In the genomic region with DNA sequence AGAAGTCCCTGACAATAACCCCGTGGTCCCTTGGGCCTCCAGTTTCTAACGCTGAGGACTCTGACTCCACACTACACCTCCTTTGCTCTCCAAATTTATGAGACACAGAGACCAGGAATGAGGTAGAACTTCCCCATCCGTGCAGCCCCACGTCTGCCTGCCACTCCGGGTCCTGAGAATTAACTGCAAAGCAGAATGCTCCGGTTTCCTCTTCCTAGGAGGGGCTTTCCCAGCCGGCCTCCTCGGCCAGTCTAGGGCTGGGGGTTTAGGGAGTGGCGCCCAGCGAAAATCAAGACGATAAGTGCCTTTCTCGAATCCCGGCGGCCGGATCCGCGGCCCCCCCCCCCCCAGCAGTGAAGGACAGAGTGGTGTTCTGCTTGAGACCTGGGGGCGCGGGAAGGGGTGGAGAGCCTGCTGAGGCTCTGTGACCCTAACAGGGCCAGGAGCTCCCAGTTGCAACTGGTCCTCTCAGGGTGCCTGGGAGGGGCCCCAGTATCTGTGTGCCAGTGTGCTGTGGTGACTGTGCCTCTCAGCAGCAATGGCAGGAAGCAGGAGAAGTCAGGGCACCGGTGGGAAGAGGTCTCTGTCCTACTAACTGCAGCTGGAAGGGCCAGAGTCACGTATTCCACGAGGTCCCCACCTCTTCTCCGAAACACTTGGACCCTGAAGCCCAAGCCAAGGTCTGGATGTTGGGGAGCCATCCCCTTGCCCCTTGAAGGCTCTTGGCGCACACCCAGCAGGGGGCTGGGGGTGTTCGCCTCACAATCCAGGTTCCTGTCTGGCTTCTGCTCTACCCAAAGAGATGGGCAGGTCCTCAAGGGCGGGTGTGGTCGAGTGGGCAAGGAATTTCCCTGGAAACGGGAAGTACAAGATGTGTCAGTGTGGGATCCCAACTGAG, we compare ENCODE assay signal across 9 mouse cellular contexts. TPM values are rescaled to one million over a fixed set of nuclear protein-coding genes. Genes with fewer than 3 reads are reported as not detected.
A peak's percentile ranks its signal among the peaks of the same experiment; 100 is the strongest.
DNase-seq lines count a peak whose midpoint lies in the region; ATAC-seq lines count a peak whose summit lies in the region.
"Had no signal": no experiment of that assay in that cellular context is flagged by ENCODE, and none has a peak within 500 bp of the region (broad histone marks: within the 10 kb centered on the region; RNA-seq: fewer than 3 reads in every experiment).

No protein-coding gene starts in this region.

- DNase-seq in forebrain, embryonic 10.5 days (ENCODE audit: extremely low spot score, low spot score), result no peak
- no peak for DNase-seq in spleen, postnatal 4 days (ENCODE audit: low spot score in 2 of 2)
- no peak for DNase-seq in adrenal gland, adult 2 months

- H3K4me2 ChIP-seq in forebrain, embryonic 15.5 days (replicated peaks), result no peak overlapping the region
- peak overlapping the region; percentile 33 for H3K4me2 ChIP-seq in forebrain, embryonic 13.5 days
- peak overlapping the region; percentile 53 for H3K4me2 ChIP-seq in intestine, embryonic 15.5 days (replicated peaks)

- no peak overlapping the region for H3K9ac ChIP-seq in forebrain, embryonic 15.5 days (replicated peaks)
- peak overlapping the region; percentile 34; the same call in 1 of the 2 replicates for H3K9ac ChIP-seq in forebrain, embryonic 13.5 days
- H3K9ac ChIP-seq in intestine, embryonic 15.5 days, result peak overlapping the region; percentile 26

- H3K36me3 ChIP-seq in forebrain, embryonic 10.5 days (replicated peaks), result no peaks in the 10 kb centered on the region
- H3K36me3 ChIP-seq in forebrain, embryonic 15.5 days, result no peaks in the 10 kb centered on the region
- no peaks in the 10 kb centered on the region for H3K36me3 ChIP-seq in forebrain, embryonic 13.5 days (ENCODE audit: poor library complexity, severe bottlenecking)
- H3K36me3 ChIP-seq in intestine, embryonic 15.5 days, result no peaks in the 10 kb centered on the region

- WGBS in forebrain, embryonic 10.5 days, result 5% methylated on average over 28 of the region's 28 CpGs
- WGBS in forebrain, embryonic 15.5 days, result 5% methylated on average over 28 of the region's 28 CpGs
- 8% methylated on average over 28 of the region's 28 CpGs for WGBS in forebrain, embryonic 13.5 days
- WGBS in intestine, embryonic 15.5 days, result 8% methylated on average over 28 of the region's 28 CpGs

- peak overlapping the region; percentile 36 for H3K4me3 ChIP-seq in forebrain, embryonic 10.5 days
- no peak overlapping the region for H3K4me3 ChIP-seq in forebrain, embryonic 15.5 days
- no peak overlapping the region for H3K4me3 ChIP-seq in forebrain, embryonic 13.5 days
- 0 out of 2 replicates have a peak overlapping the region, but pooled peaks have one; percentile 9 for H3K4me3 ChIP-seq in intestine, embryonic 15.5 days (replicated peaks)
- H3K4me3 ChIP-seq: erythroblast, embryonic 14.5 days had no signal

- H3K27ac ChIP-seq in forebrain, embryonic 10.5 days, result peak overlapping the region; percentile 60
- H3K27ac ChIP-seq in forebrain, embryonic 15.5 days (replicated peaks), result no peak overlapping the region
- no peak overlapping the region for H3K27ac ChIP-seq in forebrain, embryonic 13.5 days
- H3K27ac ChIP-seq in intestine, embryonic 15.5 days, result no peak overlapping the region

- peaks cover 55% of the 10 kb centered on the region for H3K27me3 ChIP-seq in forebrain, embryonic 10.5 days (ENCODE audit: poor library complexity, severe bottlenecking)
- H3K27me3 ChIP-seq in forebrain, embryonic 15.5 days, result 0 out of 2 replicates have a peak, but pooled peaks cover 4% of the 10 kb centered on the region
- peaks cover 24% of the 10 kb centered on the region for H3K27me3 ChIP-seq in forebrain, embryonic 13.5 days
- no peaks in the 10 kb centered on the region for H3K27me3 ChIP-seq in intestine, embryonic 15.5 days (replicated peaks)

- ATAC-seq in forebrain, embryonic 15.5 days (replicated peaks), result no peak
- ATAC-seq in forebrain, embryonic 13.5 days, result no peak
- no peak for ATAC-seq in intestine, embryonic 15.5 days
- ATAC-seq in megakaryocyte, adult 5-6 weeks (ENCODE audit: poor library complexity, severe bottlenecking), result 0 out of 2 replicates have a peak, but pooled peaks have one; percentile 23
- no peak for ATAC-seq in cerebellum, adult (ENCODE audit: insufficient number of reproducible peaks, low FRiP score, low TSS enrichment)

- no peaks in the 10 kb centered on the region for H3K9me3 ChIP-seq in forebrain, embryonic 10.5 days
- no peaks in the 10 kb centered on the region for H3K9me3 ChIP-seq in forebrain, embryonic 15.5 days
- H3K9me3 ChIP-seq in forebrain, embryonic 13.5 days (replicated peaks), result no peaks in the 10 kb centered on the region
- no peaks in the 10 kb centered on the region for H3K9me3 ChIP-seq in intestine, embryonic 15.5 days

- peaks cover 62% of the 10 kb centered on the region for H3K4me1 ChIP-seq in forebrain, embryonic 10.5 days
- H3K4me1 ChIP-seq in forebrain, embryonic 15.5 days, result 0 out of 2 replicates have a peak, but pooled peaks cover 6% of the 10 kb centered on the region
- peaks cover 12% of the 10 kb centered on the region for H3K4me1 ChIP-seq in forebrain, embryonic 13.5 days
- H3K4me1 ChIP-seq in intestine, embryonic 15.5 days (replicated peaks), result peaks cover 41% of the 10 kb centered on the region

RNA-seq across cellular contexts. Expression of a gene that starts 6.6 kb away (rescaled TPM):
- 31.7 and 33.5 TPM in 2 replicates for polyA plus RNA-seq in forebrain, embryonic 10.5 days (2016; fragmentation: Nextera tagmentation; extraction: Ambion mirVana)
- polyA plus RNA-seq in forebrain, embryonic 15.5 days (2015; fragmentation: Nextera tagmentation; extraction: Ambion mirVana), result 32.8 and 34.6 TPM in 2 replicates
- 29.4 and 30.1 TPM in 2 replicates for polyA plus RNA-seq in forebrain, embryonic 13.5 days (2015; fragmentation: Nextera tagmentation; extraction: Ambion mirVana)
- 25.9 and 26.6 TPM in 2 replicates for polyA plus RNA-seq in intestine, embryonic 15.5 days (2015; fragmentation: Nextera tagmentation; extraction: Ambion mirVana)
- total RNA-seq in megakaryocyte, adult 5-6 weeks (2015), result 12.8 and 17.9 TPM in 2 replicates
- total RNA-seq in megakaryocyte, adult 5-6 weeks (2017), result 25.9 and 26.8 TPM in 2 replicates
- 10 to 100 TPM; 68.0 to 69.5 TPM for total RNA-seq in adrenal gland, adult 2 months (2021)
- 24.4 and 27.1 TPM in 2 replicates for polyA plus RNA-seq in adrenal gland, adult 2 months (2012; rRNA removed)

RNA-seq across cellular contexts. Expression of a gene that starts 19.9 kb away (rescaled TPM):
- not detected in 2 replicates for polyA plus RNA-seq in forebrain, embryonic 10.5 days (2016; fragmentation: Nextera tagmentation; extraction: Ambion mirVana)
- polyA plus RNA-seq in forebrain, embryonic 15.5 days (2015; fragmentation: Nextera tagmentation; extraction: Ambion mirVana), result not detected in 2 replicates
- polyA plus RNA-seq in forebrain, embryonic 13.5 days (2015; fragmentation: Nextera tagmentation; extraction: Ambion mirVana), result not detected in 2 replicates
- not detected in 2 replicates for polyA plus RNA-seq in intestine, embryonic 15.5 days (2015; fragmentation: Nextera tagmentation; extraction: Ambion mirVana)
- total RNA-seq in megakaryocyte, adult 5-6 weeks (2015), result 0.16 TPM in 1 of 2 replicates, not detected in the other
- total RNA-seq in megakaryocyte, adult 5-6 weeks (2017), result not detected in 2 replicates
- total RNA-seq in adrenal gland, adult 2 months (2021), result not detected
- polyA plus RNA-seq in adrenal gland, adult 2 months (2012; rRNA removed), result not detected in 2 replicates
- polyA plus RNA-seq: erythroblast, embryonic 14.5 days had no signal

RNA-seq across cellular contexts. Expression of a gene that starts 38.5 kb away (rescaled TPM):
- not detected in 2 replicates for polyA plus RNA-seq in forebrain, embryonic 10.5 days (2016; fragmentation: Nextera tagmentation; extraction: Ambion mirVana)
- polyA plus RNA-seq in forebrain, embryonic 15.5 days (2015; fragmentation: Nextera tagmentation; extraction: Ambion mirVana), result not detected in 2 replicates
- not detected in 2 replicates for polyA plus RNA-seq in forebrain, embryonic 13.5 days (2015; fragmentation: Nextera tagmentation; extraction: Ambion mirVana)
- not detected in 2 replicates for polyA plus RNA-seq in intestine, embryonic 15.5 days (2015; fragmentation: Nextera tagmentation; extraction: Ambion mirVana)
- total RNA-seq in megakaryocyte, adult 5-6 weeks (2015), result not detected in 2 replicates
- total RNA-seq in megakaryocyte, adult 5-6 weeks (2017), result not detected in 2 replicates
- not detected for total RNA-seq in adrenal gland, adult 2 months (2021)
- polyA plus RNA-seq in adrenal gland, adult 2 months (2012; rRNA removed), result not detected in 2 replicates
- polyA plus RNA-seq: erythroblast, embryonic 14.5 days had no signal

RNA-seq across cellular contexts. Expression of a gene that starts 49.9 kb away (rescaled TPM):
- polyA plus RNA-seq in forebrain, embryonic 10.5 days (2016; fragmentation: Nextera tagmentation; extraction: Ambion mirVana), result not detected in 2 replicates
- not detected in 2 replicates for polyA plus RNA-seq in forebrain, embryonic 15.5 days (2015; fragmentation: Nextera tagmentation; extraction: Ambion mirVana)
- 0.54 TPM in 1 of 2 replicates, not detected in the other for polyA plus RNA-seq in forebrain, embryonic 13.5 days (2015; fragmentation: Nextera tagmentation; extraction: Ambion mirVana)
- 958 and 2,971 TPM in 2 replicates for polyA plus RNA-seq in intestine, embryonic 15.5 days (2015; fragmentation: Nextera tagmentation; extraction: Ambion mirVana)
- total RNA-seq in megakaryocyte, adult 5-6 weeks (2015), result not detected in 2 replicates
- total RNA-seq in megakaryocyte, adult 5-6 weeks (2017), result not detected in 2 replicates
- not detected for total RNA-seq in adrenal gland, adult 2 months (2021)
- polyA plus RNA-seq in adrenal gland, adult 2 months (2012; rRNA removed), result 1.4 and 45.4 TPM in 2 replicates
- polyA plus RNA-seq: erythroblast, embryonic 14.5 days had no signal

Comparison
In these comparisons a context has a peak if more than half of its experiments do, and no peak if none do; other contexts are left out.
1. H3K4me3 ChIP-seq: peak in forebrain, embryonic 10.5 days (single experiment) and intestine, embryonic 15.5 days (single experiment); none in forebrain, embryonic 15.5 days (single experiment) and forebrain, embryonic 13.5 days (single experiment).